Mouse (Mus musculus) MEL (cell line): Measurements from ENCODE around the gene Fscn3. TPM values are rescaled to one million over a fixed set of nuclear protein-coding genes. Genes with fewer than 3 reads are reported as not detected.

ENCODE experiments used
- DNase-seq: peaks from one replicate; pipeline ENCODE4 v3.0.0; 2011; ENCODE audit warnings: low read depth, low spot score
- H3K27ac ChIP-seq: 2 replicates; pipeline ENCODE4 v1.5.1; 2012; ENCODE audit warnings: low read depth, mild to moderate bottlenecking, control low read depth, low read length, moderate library complexity; ENCODE audit not compliant: control insufficient read depth
- H3K27me3 ChIP-seq, 2 experiments: fragments of 150-350 bp in 1 of 2; sonication (generic) in 1 of 2; 2 replicates each; pipeline ENCODE4 v1.6.1; 2012; ENCODE audit warnings: low read length in 2 of 2, mild to moderate bottlenecking in 2 of 2, improper control_type of control experiment in 1 of 2, moderate library complexity in 1 of 2; ENCODE audit not compliant: insufficient read depth in 2 of 2, control insufficient read depth in 1 of 2
- H3K36me3 ChIP-seq, 2 experiments: 2 replicates each; pipeline ENCODE4 v1.6.1; 2012 to 2014; ENCODE audit warnings: low read length in 2 of 2, improper control_type of control experiment in 1 of 2, inconsistent platforms in 1 of 2, mild to moderate bottlenecking in 1 of 2; ENCODE audit not compliant: insufficient read depth in 2 of 2, control insufficient read depth in 1 of 2
- H3K4me1 ChIP-seq, 2 experiments: fragments of 150-350 bp in 1 of 2; sonication (generic) in 1 of 2; 2 replicates each; pipeline ENCODE4 v1.6.1; 2012; ENCODE audit warnings: low read length in 2 of 2, improper control_type of control experiment in 1 of 2, mild to moderate bottlenecking in 1 of 2; ENCODE audit not compliant: insufficient read depth in 2 of 2, control insufficient read depth in 1 of 2
- H3K4me3 ChIP-seq, 2 experiments: fragments of 150-350 bp in 1 of 2; sonication (generic) in 1 of 2; 2 replicates each; pipeline ENCODE4 v1.5.1; 2012; ENCODE audit warnings: low read depth in 2 of 2, low read length in 2 of 2, mild to moderate bottlenecking in 2 of 2, moderate library complexity in 2 of 2, control low read depth in 1 of 2, improper control_type of control experiment in 1 of 2; ENCODE audit not compliant: control insufficient read depth in 1 of 2, insufficient read depth in 1 of 2
- H3K79me2 ChIP-seq: 2 replicates; pipeline ENCODE4 v1.6.1; 2012; ENCODE audit warnings: mild to moderate bottlenecking, low read length, moderate library complexity; ENCODE audit not compliant: control insufficient read depth, poor library complexity, insufficient read depth
- H3K9ac ChIP-seq: 2 replicates; pipeline ENCODE4 v1.6.1; 2012; ENCODE audit warnings: low read depth, mild to moderate bottlenecking, control low read depth, low read length, moderate library complexity; ENCODE audit not compliant: control insufficient read depth, poor library complexity, severe bottlenecking
- H3K9me3 ChIP-seq: fragments of 150-350 bp; sonication (generic); replicated peaks from 2 replicates; pipeline ENCODE4 v1.6.1; 2012; ENCODE audit warnings: mild to moderate bottlenecking, low read length, improper control_type of control experiment, moderate library complexity; ENCODE audit not compliant: insufficient read depth
- BHLHE40 ChIP-seq: IDR thresholded peaks from 2 replicates; pipeline ENCODE4 v1.6.1; 2012; ENCODE audit warnings: low read depth, mild to moderate bottlenecking, inconsistent platforms, low read length, improper control_type of control experiment, borderline replicate concordance
- CHD2 ChIP-seq: IDR thresholded peaks from 2 replicates; pipeline ENCODE4 v1.6.1; 2011; ENCODE audit warnings: low read length, improper control_type of control experiment
- ELF1 ChIP-seq: IDR thresholded peaks from 2 replicates; pipeline ENCODE4 v1.6.1; 2014; ENCODE audit warnings: low read depth, mild to moderate bottlenecking, inconsistent platforms, low read length, improper control_type of control experiment, moderate library complexity
- ETS1 ChIP-seq: IDR thresholded peaks from 2 replicates; pipeline ENCODE4 v1.6.1; 2012; ENCODE audit warnings: low read depth, mild to moderate bottlenecking, inconsistent platforms, low read length, improper control_type of control experiment, moderate library complexity
- GABPA ChIP-seq: IDR thresholded peaks from 2 replicates; pipeline ENCODE4 v1.6.1; 2012; ENCODE audit warnings: low read depth, mild to moderate bottlenecking, inconsistent platforms, low read length, improper control_type of control experiment, moderate library complexity
- GATA1 ChIP-seq: IDR thresholded peaks from 2 replicates; pipeline ENCODE4 v1.6.1; 2011; ENCODE audit warnings: low read depth, low read length, improper control_type of control experiment
- MAFK ChIP-seq: IDR thresholded peaks from 2 replicates; pipeline ENCODE4 v1.6.1; 2011; ENCODE audit warnings: low read depth, mild to moderate bottlenecking, low read length, improper control_type of control experiment, borderline replicate concordance
- MAZ ChIP-seq: IDR thresholded peaks from 2 replicates; pipeline ENCODE4 v1.6.1; 2012; ENCODE audit warnings: low read depth, mild to moderate bottlenecking, inconsistent platforms, low read length, improper control_type of control experiment
- MYC ChIP-seq: IDR thresholded peaks from 2 replicates; pipeline ENCODE4 v1.6.1; 2011; ENCODE audit warnings: low read depth, mild to moderate bottlenecking, low read length, improper control_type of control experiment, moderate library complexity
- NRF1 ChIP-seq: IDR thresholded peaks from 2 replicates; pipeline ENCODE4 v1.6.1; 2014; ENCODE audit warnings: low read depth, mild to moderate bottlenecking, inconsistent platforms, low read length, improper control_type of control experiment, moderate library complexity; ENCODE audit not compliant: poor library complexity, insufficient read depth, severe bottlenecking
- POLR2A ChIP-seq, 2 experiments: IDR thresholded peaks; 2 replicates each; pipeline ENCODE4 v1.6.1; 2011 to 2012; ENCODE audit warnings: low read length in 2 of 2, mild to moderate bottlenecking in 2 of 2, control low read depth in 1 of 2, improper control_type of control experiment in 1 of 2, low read depth in 1 of 2, moderate library complexity in 1 of 2; ENCODE audit not compliant: control insufficient read depth in 1 of 2, insufficient read depth in 1 of 2, poor library complexity in 1 of 2
- POLR2AphosphoS2 ChIP-seq: IDR thresholded peaks from 2 replicates; pipeline ENCODE4 v1.6.1; 2011; ENCODE audit warnings: low read length, improper control_type of control experiment
- RCOR1 ChIP-seq: IDR thresholded peaks from 2 replicates; pipeline ENCODE4 v1.6.1; 2012; ENCODE audit warnings: low read depth, mild to moderate bottlenecking, inconsistent platforms, low read length, improper control_type of control experiment
- TCF12 ChIP-seq: IDR thresholded peaks from 2 replicates; pipeline ENCODE4 v1.6.1; 2014; ENCODE audit warnings: low read depth, mild to moderate bottlenecking, inconsistent platforms, low read length, improper control_type of control experiment, moderate library complexity
- USF1 ChIP-seq: IDR thresholded peaks from 2 replicates; pipeline ENCODE4 v1.6.1; 2014; ENCODE audit warnings: low read depth, mild to moderate bottlenecking, inconsistent platforms, low read length, improper control_type of control experiment, moderate library complexity
- USF2 ChIP-seq, 2 experiments: IDR thresholded peaks; 2 replicates each; pipeline ENCODE4 v1.6.1; 2011 to 2012; ENCODE audit warnings: improper control_type of control experiment in 2 of 2, low read length in 2 of 2, borderline replicate concordance in 1 of 2, inconsistent platforms in 1 of 2, low read depth in 1 of 2, mild to moderate bottlenecking in 1 of 2; ENCODE audit not compliant: insufficient read depth in 1 of 2
- ZKSCAN1 ChIP-seq: IDR thresholded peaks from 2 replicates; pipeline ENCODE4 v1.6.1; 2012; ENCODE audit warnings: low read depth, mild to moderate bottlenecking, inconsistent platforms, low read length, improper control_type of control experiment, moderate library complexity
- ZMIZ1 ChIP-seq: IDR thresholded peaks from 2 replicates; pipeline ENCODE4 v1.6.1; 2012; ENCODE audit warnings: low read depth, mild to moderate bottlenecking, inconsistent platforms, low read length, improper control_type of control experiment, moderate library complexity
- ZNF384 ChIP-seq: IDR thresholded peaks from 2 replicates; pipeline ENCODE4 v1.6.1; 2012; ENCODE audit warnings: low read depth, mild to moderate bottlenecking, inconsistent platforms, low read length, improper control_type of control experiment
- polyA plus RNA-seq, 2 experiments: library from polyadenylated mRNA; stranded (reverse) in 1 of 2; unstranded in 1 of 2; fragments of >175 nt in 1 of 2; fragments of >200 nt in 1 of 2; gene quantifications; 2 replicates each; pipeline versions ENCODE4 v1.2.1 to v1.2.4; 2012; ENCODE audit warnings: low replicate concordance in 2 of 2, low read depth in 1 of 2; ENCODE audit not compliant: insufficient read length in 2 of 2, insufficient read depth in 1 of 2, missing spikeins in 1 of 2
- total RNA-seq: library from RNA; depleted of rRNA; stranded (reverse); fragments of 300-350 nt; gene quantifications from 2 replicates; pipeline ENCODE4 v1.2.3, GENCODE M21; 2012

Gene Fscn3
- total and polyA plus RNA-seq, 3 experiments, result not detected

DNA sequence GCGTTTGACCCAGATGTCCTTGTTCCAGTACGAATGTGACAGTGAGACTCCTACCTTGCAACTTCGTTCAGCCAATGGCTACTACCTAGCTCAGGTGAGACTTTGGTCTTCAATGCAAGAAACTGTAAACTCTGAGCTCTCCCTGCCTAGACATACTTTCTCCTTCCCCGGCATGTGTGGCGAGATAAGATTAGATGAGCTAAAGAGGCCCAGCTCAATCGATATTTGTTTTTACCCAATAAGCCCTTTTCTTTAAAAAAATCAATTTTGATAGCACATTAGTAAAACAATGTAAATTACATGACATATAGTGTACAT lies 3.9 kb downstream of the Fscn3 start:
- Histone ChIP-seq H3K4me3 (no peak overlapping the region), H3K9ac (no peak overlapping the region), H3K4me1 (no peaks in the 10 kb centered on the region), H3K27me3 (no peaks in the 10 kb centered on the region), H3K27ac (no peak overlapping the region), H3K79me2 (no peaks in the 10 kb centered on the region), H3K9me3 (no peaks in the 10 kb centered on the region), H3K36me3 (no peaks in the 10 kb centered on the region)
- no peak for DNase-seq
- TF ChIP-seq ZMIZ1 (no peak), ETS1 (no peak), CHD2 (no peak), USF2 (IDR thresholded peaks at IDR 0.05; ENCODE audit: borderline replicate concordance in 1 of 2, insufficient read depth in 1 of 2, low read depth in 1 of 2, low read length in 2 of 2) (no peak), BHLHE40 (no peak), GATA1 (no peak), NRF1 (no peak), ZKSCAN1 (no peak), MYC (no peak), USF1 (no peak), GABPA (no peak)

GRCm38 (mm10) chr6:28447937-28448336 lies 20.3 kb downstream of the Fscn3 start:
- H3K27ac ChIP-seq, result no peak overlapping the region
- H3K9me3 ChIP-seq, result no peaks in the 10 kb centered on the region
- no peaks in the 10 kb centered on the region for H3K79me2 ChIP-seq
- H3K27me3 ChIP-seq, result peaks cover 9 to 10% of the 10 kb centered on the region in 2 experiments
- no peak for TF ChIP-seq MAZ
- TF ChIP-seq RCOR1, result no peak
- TF ChIP-seq ELF1, result no peak
- no peak for TF ChIP-seq POLR2A (IDR thresholded peaks at IDR 0.05; ENCODE audit: control insufficient read depth in 1 of 2, insufficient read depth in 1 of 2, low read depth in 1 of 2, low read length in 2 of 2, poor library complexity in 1 of 2)
- TF ChIP-seq CHD2, result no peak
- TF ChIP-seq POLR2AphosphoS2, result no peak
- no peak for TF ChIP-seq GABPA
- TF ChIP-seq MAFK, result no peak
- no peak for TF ChIP-seq NRF1
- TF ChIP-seq ZNF384, result no peak
- TF ChIP-seq ZMIZ1, result no peak
- TF ChIP-seq TCF12, result no peak
- H3K4me1 ChIP-seq, result no peaks in the 10 kb centered on the region
- no peaks in the 10 kb centered on the region for H3K36me3 ChIP-seq
- H3K4me3 ChIP-seq, result no peak overlapping the region
- no peak for DNase-seq
- no peak overlapping the region for H3K9ac ChIP-seq
